Mouse (Mus musculus) erythroblast, embryonic 14.5 days (primary cell): ENCODE results near the gene Csf2rb2.

ENCODE experiments used
- GATA1 ChIP-seq: IDR thresholded peaks from 2 replicates; pipeline ENCODE4 v1.6.1; 2012; ENCODE audit warnings: low read length, inconsistent platforms, mixed read lengths
- TAL1 ChIP-seq: IDR thresholded peaks from 3 replicates; pipeline ENCODE4 v1.6.1; 2012; ENCODE audit warnings: low read length, inconsistent platforms, mixed read lengths

DNA sequence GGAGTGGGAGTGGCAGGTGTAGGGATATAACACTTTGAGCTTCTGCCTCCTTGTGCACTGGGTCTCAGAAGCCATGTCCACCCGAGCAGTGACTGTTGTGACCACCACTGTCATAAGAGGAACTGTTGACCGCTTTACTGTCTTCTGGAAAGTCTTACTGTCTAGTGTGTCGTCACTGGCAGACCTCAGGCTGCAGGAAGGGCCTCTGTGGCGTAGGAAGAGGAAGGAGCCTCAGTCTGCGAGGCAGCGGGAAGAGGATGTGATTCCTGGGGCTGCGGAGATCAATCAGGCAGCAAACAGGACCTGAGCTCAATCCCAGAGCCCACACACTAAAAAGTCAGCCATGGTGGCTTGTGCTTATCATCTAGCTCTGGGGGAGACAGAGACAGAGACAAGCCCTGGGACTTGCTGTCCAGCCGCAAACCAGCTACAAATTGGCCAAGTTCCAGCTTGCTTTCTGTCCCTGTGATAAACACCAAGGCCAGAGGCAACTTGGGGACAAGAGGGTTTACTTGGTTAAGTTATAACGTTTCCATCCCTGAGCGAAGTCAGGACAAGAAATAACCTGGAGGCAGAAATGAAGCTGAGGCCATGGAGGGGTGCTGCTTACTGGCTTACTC is 47.2 kb downstream of the Csf2rb2 start:
- no peak for TF ChIP-seq TAL1
- no peak for TF ChIP-seq GATA1
